Mouse (Mus musculus) urinary bladder, postnatal 10 days (tissue): ENCODE data around the gene Hist1h1b.
"Not testable (repeated sequence)": the region's sequence is repeated elsewhere in the genome, so short reads cannot be mapped to it uniquely, and the experiment has no call there.

Experiments used
- DNase-seq: peaks from one replicate; pipeline ENCODE4 v3.0.0; 2022; ENCODE audit warnings: low spot score

Hist1h1b gene

GRCm38 (mm10) chr13:21782361-21783254 is 2.2 kb upstream of the Hist1h1b start:
- not testable (repeated sequence) for DNase-seq

GRCm38 (mm10) chr13:21781639-21782038 is 1.2 kb upstream of the Hist1h1b start:
- no peak for DNase-seq

GRCm38 (mm10) chr13:21781021-21781555 is 663 bp upstream of the Hist1h1b start:
- no peak for DNase-seq

- peak; percentile 13 for DNase-seq
These were observed 1.3 kb downstream of the Hist1h1b start for GRCm38 (mm10) chr13:21778814-21779766.

GRCm38 (mm10) chr13:21755707-21756106 is 24.7 kb downstream of the Hist1h1b start:
- no peak for DNase-seq

DNA sequence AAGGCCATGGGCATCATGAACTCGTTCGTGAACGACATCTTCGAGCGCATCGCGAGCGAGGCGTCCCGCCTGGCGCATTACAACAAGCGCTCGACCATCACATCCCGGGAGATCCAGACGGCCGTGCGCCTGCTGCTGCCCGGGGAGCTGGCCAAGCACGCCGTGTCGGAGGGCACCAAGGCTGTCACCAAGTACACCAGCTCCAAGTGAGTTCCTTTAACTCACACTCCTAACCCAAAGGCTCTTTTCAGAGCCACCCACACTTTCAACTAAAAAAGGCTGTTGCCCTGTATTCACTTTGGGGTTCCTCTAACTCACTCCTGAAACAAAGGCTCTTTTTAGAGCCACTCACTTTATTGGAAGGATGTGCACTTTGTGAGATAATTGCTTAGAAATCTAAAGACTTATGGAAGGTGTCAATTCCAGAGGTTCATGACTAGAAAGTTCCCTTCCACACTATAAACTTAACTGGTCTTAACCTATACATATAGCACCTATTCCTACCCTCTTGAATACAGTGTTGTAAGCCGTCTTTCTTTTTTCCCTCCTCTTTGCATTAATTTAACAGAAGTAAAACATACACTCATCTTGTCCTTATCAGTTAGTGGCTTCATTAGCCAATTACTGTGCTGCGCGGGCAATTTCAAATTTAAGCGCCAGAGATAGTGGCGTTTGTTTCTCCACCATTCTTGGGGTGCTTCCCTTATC is 26.0 kb downstream of the Hist1h1b start:
- not testable (repeated sequence) for DNase-seq

DNA sequence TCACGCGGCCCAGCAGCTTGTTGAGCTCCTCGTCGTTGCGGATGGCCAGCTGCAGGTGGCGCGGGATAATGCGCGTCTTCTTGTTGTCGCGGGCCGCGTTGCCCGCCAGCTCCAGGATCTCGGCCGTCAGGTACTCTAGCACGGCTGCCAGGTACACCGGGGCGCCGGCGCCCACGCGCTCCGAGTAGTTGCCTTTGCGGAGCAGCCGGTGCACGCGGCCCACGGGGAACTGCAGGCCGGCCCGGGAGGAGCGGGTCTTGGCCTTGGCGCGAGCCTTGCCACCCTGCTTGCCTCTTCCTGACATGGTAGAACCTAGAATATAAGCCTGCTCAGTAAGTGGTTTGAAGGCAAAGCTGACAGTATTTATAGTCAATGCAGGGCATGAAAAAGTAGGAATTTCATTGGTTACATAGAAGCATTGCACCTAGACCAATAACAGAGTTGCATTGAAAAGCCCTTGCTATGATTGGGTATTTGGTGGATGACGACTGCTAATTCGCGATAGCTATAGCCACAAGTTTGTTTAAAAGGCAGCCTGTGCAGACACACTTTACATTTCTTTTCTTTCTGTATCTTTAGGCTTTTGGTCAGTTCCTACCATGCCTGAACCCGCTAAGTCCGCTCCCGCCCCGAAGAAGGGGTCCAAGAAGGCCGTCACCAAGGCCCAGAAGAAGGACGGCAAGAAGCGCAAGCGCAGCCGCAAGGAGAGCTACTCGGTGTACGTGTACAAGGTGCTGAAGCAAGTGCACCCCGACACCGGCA is 26.7 kb downstream of the Hist1h1b start, which contains the start of the genes Hist1h2ak and Hist1h2bn:
TSS of gene Hist1h2ak (minus strand) at position 304 of the 762 bp plus-strand sequence.
TSS of gene Hist1h2bn (plus strand) at position 600 of the 762 bp plus-strand sequence.
- DNase-seq, result not testable (repeated sequence)

GRCm38 (mm10) chr13:21753051-21753523 is 27.3 kb downstream of the Hist1h1b start:
- DNase-seq, result no peak

GRCm38 (mm10) chr13:21752356-21752755 is 28.1 kb downstream of the Hist1h1b start:
- no peak for DNase-seq

DNA sequence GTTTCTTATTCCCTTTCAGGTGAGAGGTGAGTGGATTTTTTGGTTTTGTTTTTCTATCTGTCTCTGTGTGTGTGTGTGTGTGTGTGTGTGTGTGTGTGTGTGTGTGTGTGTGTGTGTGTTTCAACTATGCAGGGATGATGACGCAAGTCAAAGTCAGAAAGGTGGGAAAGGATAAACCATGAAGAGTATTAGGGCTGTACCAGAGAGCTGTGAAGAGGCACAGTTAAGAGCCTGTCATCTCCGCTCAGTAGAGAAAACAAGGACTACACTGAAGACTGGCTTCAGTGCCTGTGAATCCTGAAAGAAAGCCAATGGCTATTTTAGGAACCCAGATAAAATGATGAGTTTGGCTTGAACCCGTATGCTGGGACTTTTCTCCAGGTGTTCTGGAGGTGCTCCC is 28.6 kb downstream of the Hist1h1b start:
- no peak for DNase-seq

- no peak for DNase-seq
These were observed 29.0 kb downstream of the Hist1h1b start for GRCm38 (mm10) chr13:21751417-21751816.

GRCm38 (mm10) chr13:21750159-21751017 is 30.0 kb downstream of the Hist1h1b start, which contains the start of gene Hist1h4k:
TSS of gene Hist1h4k (minus strand) at chr13:21750505.
- DNase-seq, result peak; percentile 51

DNA sequence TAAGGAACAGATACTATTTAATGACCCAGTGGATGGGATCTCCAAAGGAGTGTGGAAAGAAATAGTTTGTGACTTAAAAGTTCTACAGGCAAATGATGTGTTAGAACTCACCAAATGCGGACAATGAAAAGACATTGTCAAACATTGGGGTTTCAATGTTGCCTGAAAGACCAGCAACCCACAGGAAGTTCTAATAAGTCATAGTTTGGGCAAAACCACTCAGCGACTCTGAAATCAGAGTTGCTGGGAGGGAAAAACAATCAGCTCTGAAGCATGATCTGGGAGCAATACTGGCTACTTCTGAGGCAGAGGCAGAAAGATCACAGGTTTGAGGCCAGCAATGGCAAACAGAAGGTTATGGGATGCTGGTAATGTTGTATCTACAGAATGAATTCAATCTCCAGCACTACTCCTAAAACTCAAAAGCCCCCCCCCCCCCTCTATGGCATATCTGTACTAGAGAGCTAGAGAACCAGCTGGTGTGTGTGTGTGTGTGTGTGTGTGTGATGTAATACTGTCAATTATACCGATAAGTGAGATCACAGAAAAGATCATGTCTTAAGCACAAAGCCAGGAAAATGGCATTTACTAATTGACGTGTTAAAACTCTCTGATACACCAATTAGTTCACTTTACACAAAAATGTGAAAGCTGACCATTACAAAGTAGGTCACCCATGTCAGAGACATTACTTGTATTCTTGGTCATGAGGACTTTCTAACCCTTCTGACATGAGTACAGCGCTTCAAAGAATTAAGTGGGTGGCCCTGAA is 30.9 kb downstream of the Hist1h1b start:
- no peak for DNase-seq

DNA sequence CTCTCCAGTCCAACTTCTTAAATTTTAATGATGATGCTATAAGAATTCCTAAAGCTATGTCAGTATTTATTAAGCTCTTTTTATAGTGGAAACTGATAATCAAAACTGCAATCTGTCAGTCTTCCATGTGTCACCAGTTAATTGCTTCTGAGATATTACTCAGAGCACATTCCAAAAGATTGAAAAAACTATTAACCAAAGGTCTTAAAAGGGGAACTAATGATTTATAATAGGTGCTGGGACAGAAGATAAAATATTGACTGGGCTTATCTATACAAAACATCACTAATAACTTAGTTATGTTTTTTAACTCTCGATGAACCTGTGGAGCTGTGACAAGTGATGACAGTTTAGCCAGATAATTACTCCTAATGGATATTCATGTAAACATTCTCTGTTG is 35.4 kb downstream of the Hist1h1b start:
- no peak for DNase-seq

GRCm38 (mm10) chr13:21734906-21735767 is 45.3 kb downstream of the Hist1h1b start, which contains the start of gene Hist1h4j:
TSS of gene Hist1h4j (plus strand) at chr13:21735064.
- not testable (repeated sequence) for DNase-seq

DNA sequence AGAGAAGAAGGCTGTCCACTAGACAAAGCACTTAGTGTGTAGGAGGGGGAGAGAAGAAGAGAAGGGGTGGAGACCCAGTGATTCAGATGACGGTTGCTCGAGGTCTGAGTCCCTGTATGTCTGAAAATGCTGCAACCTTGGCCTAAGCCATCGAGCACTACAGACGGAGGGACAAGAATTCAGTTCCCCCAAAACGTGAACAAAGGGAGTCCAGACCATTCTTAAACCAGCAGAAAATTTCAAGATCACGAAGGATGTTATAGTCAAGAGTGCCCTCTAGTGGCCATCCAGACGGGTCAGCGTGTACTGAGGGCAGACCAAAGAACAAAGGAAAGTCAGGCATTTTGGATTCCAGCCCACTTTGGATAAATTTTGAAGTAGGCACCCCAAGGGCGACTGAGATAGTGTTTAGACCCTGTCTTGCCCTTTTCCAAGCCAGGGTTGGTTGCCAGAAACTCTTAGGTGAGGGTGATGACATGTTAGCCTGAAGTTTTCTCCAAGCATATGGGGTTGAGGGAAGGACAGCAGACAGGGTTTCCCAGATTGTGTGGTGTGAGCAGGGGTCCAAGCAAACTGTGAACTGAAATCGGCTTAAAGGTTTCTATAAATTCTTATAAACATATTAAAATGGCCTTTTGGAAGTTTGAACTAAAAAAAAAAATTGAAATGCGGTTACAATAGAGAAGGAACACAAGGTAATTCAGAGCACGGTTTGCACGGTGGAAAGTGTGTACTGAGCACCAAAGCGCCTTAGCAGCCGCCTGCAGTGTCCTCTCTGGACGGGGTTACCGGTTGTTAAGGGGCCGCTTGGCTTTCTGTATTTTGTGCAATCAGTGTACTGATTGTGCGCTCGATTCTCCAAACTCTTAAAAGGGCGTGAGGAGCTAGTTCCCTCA is 46.2 kb downstream of the Hist1h1b start:
- no peak for DNase-seq

DNA sequence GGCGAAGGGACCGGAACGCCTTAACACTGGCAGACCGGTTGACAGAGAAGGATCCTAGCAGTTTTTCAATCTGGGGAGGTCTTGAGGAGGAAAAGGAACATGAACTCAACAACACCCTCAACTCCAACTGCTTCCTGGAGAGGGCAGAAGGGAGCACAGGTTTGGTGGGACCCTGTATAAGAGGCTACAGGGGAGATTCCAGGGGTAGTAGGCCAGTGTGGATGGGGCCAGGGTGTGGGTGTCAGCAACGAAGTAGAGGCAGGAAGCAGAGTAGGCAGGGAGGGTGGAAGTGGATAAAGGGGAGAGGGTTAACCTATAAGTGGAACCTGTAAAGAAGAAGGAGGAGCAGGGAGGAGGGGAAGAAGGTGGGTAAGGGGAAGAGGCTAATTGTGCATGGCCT is 47.0 kb downstream of the Hist1h1b start:
- no peak for DNase-seq
